Mouse (Mus musculus) T-helper 1 cell (primary cell): ENCODE data around the gene Chn2.

Source experiments
- in situ Hi-C: fragments of 300-600 bp; cut with MboI, MseI; formaldehyde crosslinking; loops from one replicate; pipeline ENCODE4 v1.15.1; 2025; ENCODE audit warnings: high pct_unique_total_duplicates

Chn2 gene

DNA sequence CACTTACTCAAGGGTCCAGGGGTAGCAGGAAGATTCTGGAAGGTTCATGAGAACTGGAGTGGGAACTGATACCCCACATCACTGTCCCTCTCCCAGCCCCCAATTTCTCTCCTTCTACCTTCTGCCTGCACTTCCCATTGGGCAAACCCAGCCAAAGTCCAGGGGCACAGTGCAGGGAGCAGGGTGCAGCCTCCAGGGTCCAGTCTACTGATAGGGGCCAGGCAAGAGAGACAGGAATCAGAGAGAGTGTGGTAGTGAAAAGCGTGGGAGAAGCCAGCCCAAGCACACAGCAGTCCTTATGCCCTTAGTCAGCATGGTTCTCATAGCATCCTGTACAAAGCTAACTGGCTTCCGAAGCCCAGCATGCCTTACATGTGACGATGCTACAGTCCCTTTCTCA is 187.7 kb downstream of the Chn2 start:
- in situ Hi-C loops: loop anchor here (5.0 kb wide), 1 partner anchor 190 kb away; the partner anchor contains the start of gene Chn2

DNA sequence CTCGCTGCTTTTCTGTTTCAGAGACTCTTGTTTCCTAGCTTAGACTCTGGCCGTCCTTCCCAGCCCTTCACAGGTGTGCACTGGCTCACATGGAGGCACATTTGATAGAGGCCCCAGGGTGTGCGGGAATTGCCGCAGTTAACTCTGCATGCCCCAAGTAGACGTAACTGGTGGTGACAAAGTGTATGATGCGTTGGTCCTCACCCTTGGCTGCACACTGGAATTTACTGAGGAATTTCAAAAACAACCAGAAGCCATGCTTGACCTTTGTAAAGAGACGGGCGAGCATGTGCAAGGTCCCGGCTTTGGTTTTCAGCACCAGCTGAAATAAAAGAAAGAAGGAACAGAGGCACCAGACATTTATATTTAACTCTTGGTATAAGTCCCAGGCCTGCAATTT is 189.1 kb downstream of the Chn2 start:
- in situ Hi-C loops: loop anchor here (5.0 kb wide), 1 partner anchor 191 kb away; the partner anchor contains the start of gene Chn2

DNA sequence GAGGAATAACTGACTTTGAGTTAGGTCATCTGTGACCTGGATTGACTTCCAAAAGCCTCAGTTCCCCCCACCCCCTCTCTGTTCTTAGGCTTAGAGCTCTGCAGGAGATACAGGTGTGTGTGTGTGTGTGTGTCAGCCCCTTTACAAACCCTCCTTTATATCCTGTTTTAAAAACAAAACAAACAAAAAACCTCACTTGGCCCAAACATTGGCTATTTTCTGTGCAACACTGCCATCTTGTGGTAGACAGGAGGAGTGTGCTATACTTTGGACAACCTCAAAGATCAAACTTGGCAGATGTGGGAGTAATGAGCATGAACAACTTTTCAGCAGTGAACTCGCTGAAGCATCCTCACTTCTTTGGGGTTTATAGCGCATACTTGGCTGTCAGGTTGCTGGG is 189.5 kb downstream of the Chn2 start:
- in situ Hi-C loops: loop anchor here (5.0 kb wide), 1 partner anchor 192 kb away; the partner anchor contains the start of gene Chn2

DNA sequence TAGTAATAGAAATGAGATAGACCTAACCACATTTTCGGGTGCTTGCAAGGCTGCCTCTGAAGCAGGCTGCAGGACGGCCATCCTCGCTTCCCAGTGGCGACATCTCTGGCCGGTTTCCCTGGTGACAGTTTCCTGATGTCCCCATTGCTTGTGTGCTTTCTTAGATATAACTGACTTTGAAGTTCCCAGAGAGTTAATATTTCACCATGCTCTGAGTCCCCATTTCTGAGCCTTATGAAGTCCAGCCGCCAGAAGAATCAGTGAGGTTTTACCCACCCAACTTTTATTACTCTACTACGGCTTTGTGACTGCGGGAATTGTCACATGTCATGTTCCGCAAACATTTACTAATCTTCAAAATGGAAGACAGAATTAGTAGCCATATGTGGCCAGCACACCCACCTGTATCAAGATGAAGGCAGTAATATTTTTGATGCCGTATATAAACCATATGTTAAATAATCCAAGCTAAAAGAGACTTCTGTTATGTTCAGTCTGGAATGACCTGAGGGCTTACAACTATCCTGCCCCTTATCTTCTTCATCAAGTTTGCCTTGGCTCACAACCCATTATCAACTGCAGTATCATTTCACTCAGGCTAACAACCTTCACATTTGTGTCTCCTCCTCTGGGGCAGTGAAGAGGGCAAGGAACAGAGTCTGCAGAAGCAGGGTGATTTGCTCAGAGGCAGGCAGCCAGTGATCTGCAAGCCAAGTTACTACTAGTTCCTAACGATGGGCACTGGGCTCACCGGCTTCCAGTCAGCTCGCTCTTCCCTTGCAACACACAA is 192.6 kb downstream of the Chn2 start:
- in situ Hi-C loops: loop anchor here (5.0 kb wide), 1 partner anchor 460 kb away; no protein-coding TSS in a partner anchor

DNA sequence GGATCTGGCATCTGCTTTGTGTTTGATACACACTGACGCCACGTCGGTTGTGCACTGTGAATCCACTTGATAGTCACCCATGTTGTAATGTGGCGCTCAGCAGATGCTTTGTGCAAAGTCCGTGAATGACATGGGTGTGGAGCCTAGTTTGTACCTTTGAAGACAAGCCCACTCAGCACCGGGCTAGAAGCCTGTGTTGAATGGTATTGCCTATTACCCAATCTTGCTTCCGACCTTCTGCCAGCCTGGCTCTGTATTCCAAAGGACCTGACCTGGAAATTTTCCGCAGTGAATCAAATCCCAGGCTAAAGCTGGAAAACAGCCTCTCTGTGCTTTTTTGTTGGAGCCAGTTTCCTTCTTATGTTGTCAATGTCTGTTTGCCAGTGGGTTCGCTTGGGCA is 197.1 kb downstream of the Chn2 start:
- in situ Hi-C loops: no loop called here

DNA sequence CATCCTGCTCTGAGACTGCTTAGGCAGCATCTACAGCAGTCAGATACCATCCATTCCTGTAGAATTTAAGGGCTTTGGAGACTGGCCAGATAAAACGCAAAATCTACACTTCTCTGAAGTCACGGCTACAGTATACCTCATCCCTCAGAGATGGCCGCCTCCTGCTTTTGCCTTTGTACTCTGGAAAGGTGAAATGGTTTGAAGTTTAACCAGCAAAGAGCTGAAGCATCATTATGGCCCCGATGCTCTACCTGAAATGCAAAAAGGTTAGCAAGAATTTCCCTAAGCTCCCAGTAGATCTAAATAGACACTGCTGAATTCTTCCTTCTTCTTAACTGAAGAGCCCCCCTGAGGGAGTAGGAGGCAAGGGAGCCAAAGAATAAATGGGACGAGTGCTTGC is 202.4 kb downstream of the Chn2 start:
- in situ Hi-C loops: no loop called here

DNA sequence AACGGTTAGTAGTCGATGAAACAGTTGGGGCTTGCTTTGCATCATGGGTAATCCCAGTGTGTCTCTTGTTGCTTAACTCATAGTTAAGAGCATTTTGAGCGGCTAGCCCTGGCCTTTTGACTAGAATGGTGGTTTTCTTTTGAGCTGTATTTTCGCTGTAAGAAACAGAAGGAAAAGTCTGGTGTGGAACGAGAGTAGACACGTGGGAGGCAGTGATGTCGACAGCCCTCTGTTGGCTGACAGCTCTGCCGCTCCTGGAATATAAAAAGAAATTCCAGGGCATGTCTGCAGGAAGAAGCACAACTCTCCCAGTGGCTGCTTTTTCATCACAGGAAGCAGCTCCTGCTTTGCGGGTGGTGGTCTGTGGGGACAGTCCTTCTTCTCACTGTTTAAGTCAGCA is 202.9 kb downstream of the Chn2 start:
- in situ Hi-C loops: no loop called here

DNA sequence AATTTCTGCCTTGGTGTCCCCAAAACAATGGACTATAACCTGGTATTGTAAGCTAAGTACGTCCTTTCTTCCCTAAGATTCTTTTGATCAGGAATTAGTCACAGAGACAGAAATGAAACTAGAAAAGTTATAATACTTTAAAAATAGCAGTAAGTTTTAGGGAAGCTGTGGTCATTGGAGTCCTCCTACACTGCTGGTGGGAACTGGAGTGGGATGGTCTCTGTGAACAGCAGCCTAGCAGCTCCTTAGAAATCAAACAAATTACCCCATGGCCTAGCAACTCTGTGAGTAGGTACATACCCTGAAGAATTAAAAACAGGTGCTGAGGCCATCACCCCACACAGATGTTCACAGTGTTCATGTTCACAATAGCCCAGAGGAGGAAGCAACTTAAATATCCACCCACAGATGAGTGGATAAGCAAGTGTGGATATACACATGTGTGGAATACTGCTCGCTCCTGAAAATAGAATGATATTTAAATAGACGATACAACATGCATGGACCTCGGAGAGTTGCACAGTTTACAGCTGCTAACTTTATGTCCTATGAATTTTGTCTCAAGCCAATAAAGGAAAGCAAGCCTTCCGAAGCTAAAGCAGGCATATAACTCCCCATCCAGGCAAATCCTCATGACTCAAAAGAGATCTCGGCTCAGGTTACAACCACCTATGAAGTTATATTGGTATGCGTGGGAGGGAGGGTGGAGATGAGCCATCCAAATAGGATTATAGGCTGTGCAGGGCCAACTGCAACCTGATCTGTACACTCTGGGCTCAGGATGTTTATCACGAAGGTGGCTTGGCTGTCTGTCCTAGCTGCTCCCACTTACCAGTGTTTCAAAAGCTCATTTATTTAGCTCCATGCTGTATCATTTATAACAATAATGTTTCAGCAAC is 209.2 kb downstream of the Chn2 start:
- in situ Hi-C loops: no loop called here

DNA sequence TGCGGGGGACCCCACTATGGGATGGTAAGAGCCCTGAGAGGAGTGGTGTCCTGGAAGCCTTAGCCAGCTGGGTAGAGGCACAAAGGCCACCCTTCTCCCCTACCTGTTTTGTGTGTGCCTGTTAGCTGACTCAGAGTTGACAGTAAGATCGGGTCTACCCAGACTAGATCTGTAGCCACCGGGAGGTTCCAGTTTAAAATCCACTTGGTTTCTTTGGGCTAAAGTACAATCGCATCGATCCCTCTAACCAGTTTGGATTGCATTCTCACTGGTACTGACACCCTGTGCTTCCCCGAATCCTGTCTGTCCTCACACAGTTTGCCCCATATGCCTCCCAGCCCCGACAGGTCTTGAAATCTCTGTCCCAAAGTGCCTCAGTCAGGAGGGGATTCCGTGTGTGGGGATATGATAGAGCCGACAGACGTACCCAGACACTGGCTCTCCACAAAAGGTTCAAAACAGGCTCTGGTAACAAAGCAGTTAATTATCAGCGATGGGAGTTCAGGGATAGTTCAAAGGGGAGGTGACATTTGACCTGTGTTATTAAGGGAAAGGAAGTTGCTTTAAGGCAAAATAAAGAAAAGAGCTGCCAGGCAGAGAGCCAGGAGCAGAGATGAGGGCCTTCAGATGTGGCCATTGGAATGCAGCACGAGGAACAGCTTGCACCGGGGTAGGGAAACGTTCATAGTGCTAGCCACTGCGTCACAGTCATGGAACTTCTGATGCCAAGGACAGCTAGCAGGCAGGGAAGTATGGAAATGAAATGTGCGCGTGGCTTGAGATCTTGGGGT is 212.2 kb downstream of the Chn2 start:
- in situ Hi-C loops: no loop called here

DNA sequence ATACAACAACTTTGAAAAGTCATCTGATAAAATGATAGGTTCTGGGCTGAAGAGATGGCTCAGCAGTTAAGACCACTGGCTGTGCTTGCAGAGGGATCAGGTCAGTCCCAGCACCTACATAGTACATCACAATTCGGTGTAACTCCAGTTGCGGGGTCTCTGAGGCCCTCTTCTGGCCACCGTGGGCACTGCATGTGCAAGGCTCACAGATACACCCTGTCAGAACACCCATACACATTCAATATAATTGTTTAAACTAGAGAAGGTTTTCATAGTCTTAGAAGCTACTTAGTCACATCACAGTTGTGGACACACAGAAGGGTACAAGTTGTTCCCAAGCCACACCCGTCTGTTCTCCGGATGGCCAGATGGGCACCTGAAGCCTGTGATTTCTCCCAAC is 213.9 kb downstream of the Chn2 start:
- in situ Hi-C loops: no loop called here

DNA sequence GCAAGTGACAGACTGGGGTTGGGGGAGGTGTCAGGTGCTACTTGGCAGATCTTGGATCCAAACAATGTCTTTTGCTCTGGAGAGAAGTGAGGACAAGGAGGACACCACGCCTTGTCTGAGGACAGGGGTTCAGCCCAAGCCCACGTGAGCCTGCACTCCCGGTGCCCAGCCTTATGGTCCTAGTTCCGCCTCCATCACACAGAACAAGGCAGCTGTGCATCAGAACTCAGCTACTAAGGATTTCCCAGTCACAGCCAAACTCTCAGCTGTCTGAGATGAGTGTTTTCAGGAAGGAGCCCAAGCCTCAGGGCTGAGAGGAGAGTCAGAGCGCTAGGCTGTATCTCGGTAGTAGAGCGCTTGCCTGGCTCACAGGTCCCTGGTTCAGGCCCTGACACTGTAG is 214.5 kb downstream of the Chn2 start:
- in situ Hi-C loops: no loop called here

DNA sequence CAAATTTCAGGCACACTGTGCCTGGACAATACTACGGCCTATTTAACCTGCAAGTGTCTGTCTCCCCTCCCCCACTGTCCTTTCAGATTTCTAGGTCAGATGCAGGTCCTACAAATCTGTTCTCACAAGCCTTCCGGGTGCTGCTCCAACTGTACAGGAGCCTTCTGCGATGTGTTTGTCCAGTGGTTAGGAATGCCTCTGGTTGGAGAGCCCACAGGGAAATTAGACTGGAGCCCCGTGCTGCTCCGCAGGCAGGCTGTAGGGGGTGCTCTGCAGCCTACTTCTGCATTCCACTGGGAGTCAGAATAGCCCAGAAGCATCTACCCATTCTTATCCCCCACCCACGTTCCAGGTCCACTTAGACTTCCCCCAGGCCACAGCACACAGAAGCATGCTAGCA is 215.4 kb downstream of the Chn2 start:
- in situ Hi-C loops: no loop called here

DNA sequence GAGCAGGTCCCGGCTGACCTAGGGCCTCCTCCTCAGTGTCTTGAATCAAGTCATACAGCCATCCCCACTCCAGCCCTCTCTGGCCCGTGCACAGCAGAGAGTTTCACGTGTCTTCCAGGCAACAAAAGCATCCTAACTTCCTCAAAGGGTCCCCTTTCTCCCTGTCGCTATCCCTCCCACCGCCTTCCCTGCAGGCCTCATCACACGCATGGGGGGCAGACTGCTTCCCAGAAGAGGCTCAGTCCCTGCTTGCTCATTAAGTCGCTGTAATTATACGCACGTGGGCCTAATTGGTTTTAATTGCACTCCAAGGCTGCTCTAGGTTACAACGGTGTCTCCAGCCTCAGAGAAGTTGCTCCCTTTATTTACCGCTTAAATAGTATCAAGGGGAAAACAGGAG is 216.0 kb downstream of the Chn2 start:
- in situ Hi-C loops: no loop called here

DNA sequence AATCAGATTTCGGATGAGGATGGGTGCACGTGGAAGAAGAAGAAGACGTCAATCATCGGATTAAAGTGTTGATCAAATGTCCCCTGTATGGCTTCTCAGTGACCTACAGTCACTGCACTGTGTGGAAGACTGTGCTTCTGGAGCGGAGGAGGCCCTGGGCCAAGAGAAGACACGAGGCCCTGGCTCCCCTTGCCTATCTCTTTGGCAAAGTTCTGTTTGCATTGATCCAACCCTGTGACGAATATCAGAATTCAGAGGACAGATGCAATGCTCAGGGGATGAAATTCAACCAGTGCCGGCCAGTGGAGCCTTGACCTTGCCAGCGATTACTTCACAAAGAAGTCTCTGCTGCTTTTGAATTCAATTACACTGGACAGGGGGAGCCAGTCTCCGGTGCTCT is 217.0 kb downstream of the Chn2 start:
- in situ Hi-C loops: no loop called here

DNA sequence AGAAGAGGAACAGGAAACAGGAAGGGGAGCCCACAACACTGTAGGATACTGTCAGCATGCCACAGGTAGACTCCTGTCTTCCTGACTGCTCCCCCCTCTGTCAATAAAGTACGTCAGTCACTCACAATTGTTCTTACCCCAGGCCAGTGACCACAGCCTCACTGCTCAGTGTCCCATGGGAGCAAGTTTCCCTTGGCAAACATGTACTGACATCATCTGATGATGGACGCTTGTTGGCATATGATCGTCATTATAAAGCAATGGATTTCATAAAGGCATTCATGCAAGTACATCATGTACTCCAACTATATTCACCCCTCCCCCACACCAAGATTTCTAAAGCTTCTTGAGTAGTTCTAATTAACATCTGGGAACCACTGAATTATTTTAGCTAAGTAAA is 218.2 kb downstream of the Chn2 start:
- in situ Hi-C loops: no loop called here

DNA sequence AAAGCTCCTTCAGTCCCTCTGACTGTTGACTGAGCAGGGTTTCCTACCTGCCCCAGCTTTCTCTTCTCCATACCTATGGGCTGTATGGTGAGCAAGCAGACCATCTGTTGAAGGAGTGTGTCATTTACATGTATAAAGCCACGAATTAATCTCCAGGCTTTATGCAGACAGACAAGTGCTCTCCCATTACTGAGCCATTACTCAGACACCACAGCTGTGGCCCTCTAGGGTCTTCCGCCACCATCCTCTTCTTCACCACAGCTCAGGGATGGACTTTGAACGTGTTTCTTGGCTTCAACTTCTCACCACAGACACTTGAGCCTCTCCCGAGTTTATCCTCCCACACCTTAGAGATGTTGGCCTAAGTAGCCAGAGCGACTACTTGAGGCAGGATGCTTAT is 219.1 kb downstream of the Chn2 start:
- in situ Hi-C loops: no loop called here

DNA sequence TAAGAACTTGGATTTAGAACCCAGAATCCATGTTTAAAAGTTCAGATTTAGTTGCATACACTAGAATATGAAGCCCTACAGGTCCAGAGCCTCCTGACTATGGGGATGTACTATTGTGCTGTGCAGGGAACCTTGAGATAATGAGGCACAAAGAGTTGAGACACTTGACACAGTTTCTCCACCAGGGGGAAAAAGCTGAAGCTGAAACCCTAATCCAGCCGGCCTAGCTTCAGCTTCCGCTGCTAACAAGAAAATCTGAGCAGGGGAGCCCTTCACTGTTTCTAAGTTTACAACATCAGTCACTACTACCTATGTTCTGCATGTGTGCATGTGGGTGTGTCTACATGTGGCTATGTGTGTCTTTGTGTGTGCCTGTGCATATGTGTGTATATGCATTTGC is 223.4 kb downstream of the Chn2 start:
- in situ Hi-C loops: no loop called here

DNA sequence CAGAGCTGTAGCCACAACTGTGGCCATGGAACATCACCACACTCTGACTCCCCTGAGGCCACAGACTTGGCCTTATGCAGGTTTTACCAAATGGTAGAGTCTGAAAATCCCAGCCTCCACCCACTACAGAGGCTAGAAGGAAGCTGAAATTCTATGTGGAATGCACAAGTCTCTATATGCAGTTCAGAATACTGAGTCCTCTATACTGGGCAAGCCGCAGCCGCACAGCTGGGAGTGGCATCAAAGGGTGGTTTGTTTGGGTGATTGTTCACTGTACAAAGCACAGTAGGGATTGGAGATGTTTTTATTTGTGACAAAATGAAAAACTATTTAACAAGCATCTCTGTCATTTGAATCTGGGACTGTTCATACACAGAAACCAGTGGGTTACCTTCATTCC is 224.5 kb downstream of the Chn2 start:
- in situ Hi-C loops: no loop called here

DNA sequence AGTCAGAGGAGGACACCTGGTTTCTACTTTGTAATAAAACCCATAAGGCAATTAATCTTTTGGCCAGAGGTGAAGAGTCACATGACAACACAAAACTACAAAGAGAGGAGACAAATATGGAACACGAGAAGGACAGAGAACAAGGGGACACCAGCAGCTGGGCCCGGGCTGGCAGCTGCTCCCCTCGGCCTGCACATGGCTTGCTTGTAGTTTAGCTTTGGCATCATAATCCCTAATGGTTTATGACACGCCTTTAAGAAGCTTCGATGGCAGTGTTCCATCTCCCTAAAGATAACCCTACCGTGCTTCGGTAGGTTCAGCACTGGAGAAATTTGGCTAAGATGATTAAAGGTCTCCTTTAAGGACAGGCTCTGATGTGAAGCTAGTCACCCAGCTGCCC is 225.2 kb downstream of the Chn2 start:
- in situ Hi-C loops: no loop called here

DNA sequence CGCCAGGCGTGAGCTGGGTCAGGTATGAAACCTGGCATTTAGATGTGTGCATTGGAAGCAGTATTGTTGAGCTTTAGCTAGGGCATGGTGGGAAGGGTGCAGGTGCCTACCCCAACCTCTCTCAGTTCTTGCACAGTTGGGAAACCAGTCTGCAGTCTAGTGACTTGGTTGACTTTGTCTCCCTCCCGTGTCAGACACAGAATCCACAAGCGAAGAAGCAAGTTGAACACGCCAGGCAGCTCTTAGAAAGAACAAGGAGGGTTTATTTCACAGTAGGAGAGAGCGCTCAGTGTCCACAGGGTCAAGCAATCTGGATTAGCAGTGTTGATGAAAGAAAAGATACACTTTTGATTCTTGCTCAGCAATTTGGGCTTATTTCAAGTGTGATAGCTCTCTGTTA is 226.0 kb downstream of the Chn2 start:
- in situ Hi-C loops: no loop called here

DNA sequence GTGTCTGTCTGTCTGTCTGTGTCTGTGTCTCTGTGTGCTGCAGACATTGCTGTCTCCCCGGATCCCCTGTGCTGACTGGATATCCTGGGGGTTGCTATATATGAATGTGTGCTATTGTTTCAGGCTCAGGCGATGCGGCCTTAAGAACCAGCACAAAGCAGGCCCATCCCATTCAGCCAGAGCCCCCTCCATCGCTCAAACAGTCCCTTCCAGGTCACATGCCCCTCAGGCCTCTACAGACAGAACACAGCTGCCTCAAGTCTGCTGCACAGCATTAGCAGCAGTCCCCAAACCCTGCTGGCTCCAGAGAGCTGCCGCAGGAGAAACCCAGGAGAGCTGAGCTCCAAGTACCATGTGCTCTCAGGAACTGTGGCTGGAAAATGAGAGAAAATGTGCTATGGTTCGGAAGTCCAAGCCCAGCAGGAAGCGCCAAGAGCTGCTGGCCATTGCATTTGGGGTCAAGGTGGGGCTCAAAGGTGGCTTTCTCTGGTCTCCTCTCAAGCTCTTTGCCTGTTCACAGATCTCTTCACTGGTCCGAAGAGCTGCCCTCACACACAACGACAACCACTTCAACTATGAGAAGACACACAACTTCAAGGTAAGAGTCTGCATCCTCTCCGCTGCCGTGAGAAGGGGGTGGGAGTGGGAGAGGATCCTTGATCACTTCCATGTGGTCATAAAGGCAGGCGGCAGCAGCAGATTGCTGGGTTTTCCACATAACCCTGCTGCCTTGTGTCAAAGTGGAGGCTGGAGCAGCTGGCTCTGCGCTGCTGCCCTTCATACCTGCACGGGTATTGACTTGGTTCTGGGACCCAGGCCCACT is 233.4 kb downstream of the Chn2 start:
- in situ Hi-C loops: no loop called here
